ENCODE assay signal across 1 mouse cellular context in the genomic region with DNA sequence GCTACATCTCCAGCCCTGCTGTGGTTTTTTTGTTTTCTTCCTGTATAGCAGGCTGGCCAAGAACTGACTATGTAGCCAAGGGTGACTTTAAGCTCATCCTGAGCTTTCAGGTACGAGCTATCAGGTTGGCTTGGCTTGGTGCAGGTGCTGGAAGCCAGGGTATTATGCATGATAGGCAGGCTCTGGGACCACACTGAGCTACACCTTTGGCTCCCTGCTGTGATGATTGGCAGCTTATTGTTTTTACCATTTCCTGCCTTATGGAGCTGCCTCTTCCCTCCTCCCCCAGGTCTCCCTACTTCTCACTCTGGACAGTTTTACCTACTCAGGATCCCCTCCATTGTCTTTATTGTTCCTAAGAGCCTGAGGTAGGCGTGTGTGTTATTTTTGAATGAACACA.
TF ChIP-seq lines count a peak whose summit lies in the region.

No protein-coding gene starts in this region.

TF ChIP-seq in MEL, 35 proteins besides CTCF, POLR2A, EP300 and RAD21 (continued from another document):
- TF ChIP-seq GABPA (IDR thresholded peaks at IDR 0.05; ENCODE audit: low read depth, low read length) (no peak), ETS1 (IDR thresholded peaks at IDR 0.05; ENCODE audit: low read depth, low read length) (no peak), USF2 (IDR thresholded peaks at IDR 0.05; ENCODE audit: borderline replicate concordance in 1 of 2, insufficient read depth in 1 of 2, low read depth in 1 of 2, low read length in 2 of 2) (no peak), GATA1 (IDR thresholded peaks at IDR 0.05; ENCODE audit: low read depth, low read length) (no peak), ZNF384 (IDR thresholded peaks at IDR 0.05; ENCODE audit: low read depth, low read length) (no peak), UBTF (IDR thresholded peaks at IDR 0.05; ENCODE audit: borderline replicate concordance, insufficient read depth, low read depth, low read length) (no peak), MXI1 (IDR thresholded peaks at IDR 0.05; ENCODE audit: low read depth, low read length) (no peak), ZC3H11A (IDR thresholded peaks at IDR 0.05; ENCODE audit: low read depth, low read length) (no peak)
